Mouse (Mus musculus) bone marrow, adult 2 months (tissue): ENCODE results near the gene 1500009L16Rik. TPM values are rescaled to one million over a fixed set of nuclear protein-coding genes. Genes with fewer than 3 reads are reported as not detected.

Experiments used
- H3K27ac ChIP-seq: fragments of 200-500 bp; 2 replicates; pipeline ENCODE4 v1.5.1; 2012; ENCODE audit warnings: low read depth, mild to moderate bottlenecking, control low read depth, inconsistent platforms, low read length; ENCODE audit not compliant: control insufficient read depth, poor library complexity, insufficient read depth
- H3K4me1 ChIP-seq: fragments of 200-500 bp; 2 replicates; pipeline ENCODE4 v1.6.1; 2011; ENCODE audit warnings: low read length; ENCODE audit not compliant: control insufficient read depth, insufficient read depth
- H3K4me3 ChIP-seq: fragments of 200-500 bp; replicated peaks from 2 replicates; pipeline ENCODE3; 2011; ENCODE audit warnings: mild to moderate bottlenecking, low read depth, low read length, control low read depth; ENCODE audit not compliant: control insufficient read depth
- CTCF ChIP-seq: fragments of 200-500 bp; IDR thresholded peaks from 2 replicates; pipeline ENCODE4 v1.5.1; 2011; ENCODE audit warnings: low read length, control low read depth; ENCODE audit not compliant: control insufficient read depth, insufficient read depth
- POLR2A ChIP-seq: fragments of 200-500 bp; IDR thresholded peaks from 2 replicates; pipeline ENCODE4 v1.6.1; 2011; ENCODE audit warnings: low read depth, mild to moderate bottlenecking, control low read depth, low read length, borderline replicate concordance; ENCODE audit not compliant: control insufficient read depth
- WGBS: fragments of 180-500 bp; shearing (Covaris S2); methylation state at CpG from one replicate; pipeline ENCODE4 v1.1.7; 2018; 5-methylcytosine and 5-hydroxymethylcytosine counted together
- polyA plus RNA-seq: library from polyadenylated mRNA; stranded (reverse); fragments of >200 nt; gene quantifications from 2 replicates; pipeline ENCODE4 v1.2.4, GENCODE M21; 2011; ENCODE audit warnings: low replicate concordance; ENCODE audit not compliant: missing spikeins, insufficient read depth, insufficient read length

Gene 1500009L16Rik
- polyA plus RNA-seq, 1 experiment, result 9.9 TPM

DNA sequence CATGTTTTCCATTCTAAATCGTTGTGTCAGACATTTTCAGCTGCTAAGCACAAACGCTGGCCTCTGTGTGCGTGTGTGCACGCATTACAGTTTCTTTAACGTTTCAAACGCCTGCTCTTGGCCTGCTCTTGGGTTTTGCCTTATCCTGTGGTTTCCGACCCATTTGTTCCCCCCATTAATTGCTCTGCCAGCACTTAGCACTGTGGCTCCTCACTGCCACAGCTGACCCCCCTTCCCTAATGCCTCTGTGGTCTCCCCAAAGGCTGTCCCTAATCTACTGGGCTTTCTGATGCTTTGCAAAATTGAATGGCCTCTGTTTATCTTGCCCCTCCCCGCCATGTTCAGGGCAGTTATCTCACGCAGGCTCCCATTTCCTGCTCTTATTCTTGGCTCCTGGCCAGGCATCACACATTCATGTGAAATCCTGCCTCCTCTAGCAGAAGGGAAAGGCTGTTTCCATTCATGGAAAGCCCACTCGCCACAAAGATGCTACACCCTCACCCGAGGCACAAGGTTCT, 82.6 kb downstream of the 1500009L16Rik start:
- WGBS, result 15% methylated on average over 11 of the region's 11 CpGs
- no peak overlapping the region for H3K27ac ChIP-seq
- TF ChIP-seq CTCF, result no peak
- no peak for TF ChIP-seq POLR2A

DNA sequence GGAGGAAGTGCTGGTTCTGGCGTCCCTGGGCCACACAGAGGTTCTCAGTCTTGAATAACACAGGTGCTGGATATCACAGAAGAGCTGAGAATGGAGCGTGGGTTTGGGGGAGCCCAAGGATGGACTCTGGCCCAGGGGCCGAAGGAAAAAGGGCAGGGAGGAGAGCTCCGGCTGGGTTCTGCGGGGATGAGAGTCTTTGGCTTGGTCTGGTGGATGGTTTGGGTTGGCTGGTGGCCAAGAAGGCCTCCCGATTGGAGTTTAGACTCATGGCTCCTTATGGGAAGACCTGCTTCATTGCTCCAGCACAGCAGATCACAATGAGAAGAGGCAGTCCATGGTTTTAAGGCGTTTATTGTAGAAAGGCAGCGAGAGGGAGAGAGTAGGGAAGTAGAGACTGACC, 84.6 kb downstream of the 1500009L16Rik start:
- TF ChIP-seq POLR2A (no peak), CTCF (no peak)
- Histone ChIP-seq H3K4me1 (no peaks in the 10 kb centered on the region), H3K27ac (no peak overlapping the region), H3K4me3 (no peak overlapping the region)
- 86% methylated on average over 8 of the region's 8 CpGs for WGBS

More for the DNA sequence above, 82.6 kb downstream of the 1500009L16Rik start:
- no peak overlapping the region for H3K4me3 ChIP-seq
- H3K4me1 ChIP-seq, result no peaks in the 10 kb centered on the region

Other genes starting within 250 kb of the 1500009L16Rik start
- gene Aldh1l2, start 188.7 kb upstream of the 1500009L16Rik start, polyA plus RNA-seq, result 3.0 TPM in 1 of 2 replicates, not detected in the other
- gene Washc4, start 179.1 kb upstream of the 1500009L16Rik start, polyA plus RNA-seq, result 2.9 and 6.6 TPM in 2 replicates
- 7.6 and 9.3 TPM in 2 replicates for gene Appl2, start 74.1 kb upstream of the 1500009L16Rik start, polyA plus RNA-seq